Mouse (Mus musculus) embryo, embryonic 10.5 days (tissue): Measurements from ENCODE around the gene Mettl8.

ENCODE experiments used
- DNase-seq: peaks from one replicate; pipeline ENCODE4 v3.0.0-alpha.2; 2015; ENCODE audit warnings: low spot score

Gene Mettl8

DNA sequence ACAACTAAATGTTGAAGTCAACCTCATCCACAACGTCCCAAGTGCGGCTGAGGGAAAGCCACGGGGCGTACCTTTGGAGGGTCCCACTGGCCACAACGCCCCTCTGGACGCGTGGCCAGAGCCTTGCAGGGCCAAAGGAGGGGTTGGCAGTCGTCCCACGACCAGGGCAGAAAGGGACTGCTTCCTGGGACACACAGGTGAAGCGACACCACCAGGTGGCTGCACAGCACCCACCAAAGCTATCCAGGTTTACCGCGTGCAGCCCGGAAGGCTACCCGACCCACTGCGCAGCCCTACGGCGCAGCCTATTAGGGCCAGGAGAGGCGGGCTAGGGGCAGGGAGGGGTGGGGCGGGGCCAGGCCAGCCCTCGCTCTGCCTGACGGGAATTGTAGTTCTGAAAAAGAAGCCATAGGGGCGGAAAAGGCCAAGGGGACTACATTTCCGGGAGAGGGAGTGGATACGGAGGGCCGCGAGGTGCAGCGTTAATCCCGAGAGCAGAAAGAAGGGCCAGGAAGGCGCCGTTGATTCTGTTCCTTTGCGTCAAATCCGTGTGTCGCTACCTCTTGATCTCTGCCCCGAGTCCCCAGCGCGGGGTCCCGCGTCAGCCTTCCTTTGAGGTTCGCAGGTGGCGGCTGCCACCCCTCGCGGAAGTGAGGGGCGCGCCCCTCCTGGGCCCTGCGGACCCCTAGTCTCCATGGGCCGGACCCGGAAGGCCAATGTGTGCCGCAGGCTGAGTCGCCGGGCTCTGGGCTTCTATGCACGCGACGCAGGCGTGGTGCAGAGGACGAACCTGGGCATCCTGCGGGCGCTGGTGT lies at the start of gene Mettl8, which contains the start of gene Dcaf17:
Mettl8 (minus strand) TSS at position 284 of the 815 bp plus-strand sequence.
Dcaf17 (plus strand) TSS at position 29 of the 815 bp plus-strand sequence.
- peak; percentile 98 for DNase-seq

DNA sequence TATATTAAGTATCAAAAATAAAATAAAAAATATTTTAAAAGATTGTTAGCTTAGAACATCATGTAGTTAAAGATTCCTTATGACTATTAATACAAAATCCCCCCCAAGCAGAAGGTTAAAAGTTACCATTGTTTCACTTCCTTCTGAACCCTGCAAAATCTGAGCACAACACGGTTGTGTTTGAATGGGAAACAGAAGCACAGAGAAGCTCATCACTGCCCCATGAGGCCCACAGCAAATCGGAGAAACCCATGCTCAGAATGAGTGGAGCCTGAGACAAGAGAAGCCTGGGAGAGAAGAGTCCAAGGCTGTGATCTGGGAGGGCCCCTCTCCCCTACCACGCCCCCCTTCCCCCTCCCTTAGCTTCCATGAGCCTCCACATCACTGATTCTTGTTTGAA lies 49.3 kb upstream of the Mettl8 start:
- no peak for DNase-seq

DNA sequence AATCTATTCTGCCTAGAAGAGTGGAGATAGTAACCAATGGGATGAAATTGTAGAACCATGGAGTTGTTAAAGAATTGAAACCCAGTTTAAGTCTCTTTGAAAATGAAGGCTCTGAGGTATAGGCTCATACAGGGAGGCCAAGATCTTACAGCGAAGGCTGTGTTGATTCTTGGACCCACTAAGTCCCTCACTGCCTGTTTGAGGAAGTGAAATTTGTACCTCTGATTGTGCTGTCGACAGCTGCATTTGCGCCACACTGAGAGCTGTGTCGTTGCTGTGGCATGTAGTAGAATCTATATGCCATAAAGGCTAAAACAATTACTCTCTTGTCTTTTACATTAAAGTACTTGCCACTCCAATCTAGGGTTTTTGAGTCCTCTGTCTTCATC lies 47.9 kb upstream of the Mettl8 start:
- no peak for DNase-seq

DNA sequence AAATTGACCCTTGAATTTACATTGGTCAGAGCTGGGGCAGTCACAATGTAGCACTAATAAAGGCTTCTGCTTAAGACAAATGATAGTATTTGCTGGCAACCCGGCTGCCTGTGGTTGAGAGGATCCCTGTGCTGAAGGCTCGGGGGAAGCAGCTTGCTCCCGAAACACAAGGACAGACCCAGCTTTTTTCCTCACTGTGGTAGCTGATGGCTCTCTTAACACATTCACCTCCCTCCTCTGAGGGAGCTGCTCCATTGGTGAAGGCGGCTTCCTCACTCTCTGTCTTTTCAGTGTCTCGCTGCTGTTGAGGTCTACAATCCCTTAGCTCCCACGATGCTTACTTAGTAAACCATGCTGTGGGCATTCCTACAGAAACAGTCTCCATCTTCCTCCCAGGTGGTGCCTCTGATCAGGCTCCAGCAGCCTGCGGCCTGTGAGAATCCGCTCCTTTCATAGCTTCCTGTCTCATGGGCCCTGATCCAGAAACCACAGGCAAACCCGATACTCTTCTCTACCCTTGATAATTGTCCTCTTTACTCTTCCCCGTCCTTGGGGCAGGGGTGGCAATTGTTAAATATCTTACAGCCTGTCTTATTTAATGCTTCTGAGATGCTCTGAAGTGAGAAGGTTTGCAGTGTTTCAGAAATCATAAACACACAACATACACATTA lies 47.4 kb upstream of the Mettl8 start:
- DNase-seq, result no peak

DNA sequence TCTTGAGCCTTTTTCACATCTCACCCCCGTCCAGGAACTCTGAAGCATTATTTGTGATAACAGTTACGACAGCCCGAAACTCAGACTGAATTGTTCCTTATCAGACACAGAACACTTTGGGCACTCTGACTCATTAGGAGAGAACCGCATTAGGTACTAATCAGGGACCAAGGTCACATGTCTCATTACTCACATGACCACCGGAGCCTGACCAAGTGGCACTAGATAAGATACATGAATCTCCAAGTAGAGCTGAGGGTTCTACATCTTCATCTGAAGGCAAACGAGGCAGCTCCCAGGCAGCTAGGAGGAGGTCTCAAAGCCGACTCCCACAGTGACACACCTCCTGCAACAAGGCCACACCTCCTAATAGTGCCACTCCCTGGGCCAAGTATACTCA lies 40.8 kb upstream of the Mettl8 start:
- DNase-seq, result no peak

DNA sequence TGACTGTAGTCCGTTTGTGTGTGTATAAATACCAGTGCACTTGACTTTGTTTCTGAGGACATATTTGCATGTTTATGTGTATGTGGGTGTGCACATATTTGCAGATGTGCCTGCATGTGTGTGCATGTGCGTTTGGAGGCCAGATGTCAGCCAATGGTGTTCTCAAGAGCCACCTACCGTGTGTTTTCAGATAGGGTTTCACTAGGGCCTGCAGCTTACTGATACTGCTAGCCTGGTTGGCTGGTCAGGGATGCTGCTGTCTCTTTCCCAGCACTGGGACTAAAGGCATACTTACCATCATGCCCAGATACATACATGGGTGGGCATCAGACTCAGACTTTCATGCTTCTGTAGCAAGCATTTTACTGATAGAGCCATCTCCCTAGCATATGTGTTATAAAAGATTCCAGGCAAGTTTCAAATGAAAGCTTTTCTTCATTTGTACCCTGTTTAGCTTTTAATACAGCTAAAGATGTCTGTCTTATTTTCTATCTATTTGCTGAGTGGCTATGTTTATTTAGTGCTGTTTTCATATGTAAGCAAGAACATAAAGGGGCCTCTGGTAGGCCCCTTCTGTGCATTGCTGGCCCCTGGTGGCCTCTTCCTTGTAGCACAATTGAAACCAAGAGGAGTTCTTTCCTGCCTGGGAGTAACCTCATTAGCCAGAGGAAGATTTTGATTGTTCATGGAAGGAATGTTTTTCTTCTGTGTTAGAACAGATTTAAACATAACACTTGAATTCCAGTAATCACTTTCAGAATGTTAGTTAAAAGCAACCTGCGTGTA lies 35.5 kb upstream of the Mettl8 start:
- DNase-seq, result peak; percentile 41

DNA sequence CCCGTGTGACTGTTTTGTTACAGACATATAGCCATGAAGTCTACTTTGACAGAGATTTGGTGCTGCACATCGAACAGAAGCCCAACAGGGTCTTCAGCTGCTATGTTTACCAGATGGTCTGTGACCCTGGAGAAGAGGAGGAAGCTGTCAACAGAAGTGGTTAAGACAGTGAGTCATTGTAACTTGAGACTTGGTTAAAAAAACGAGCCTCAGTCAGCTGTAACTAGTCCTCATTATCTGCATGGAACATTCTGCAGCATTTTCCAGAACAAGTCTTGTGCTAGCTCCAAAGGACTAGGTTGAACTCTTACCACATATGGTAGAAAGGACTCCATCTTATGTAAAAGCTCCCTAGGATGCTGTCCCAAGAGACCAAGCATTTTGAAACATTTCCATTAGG lies 34.4 kb upstream of the Mettl8 start:
- DNase-seq, result no peak

DNA sequence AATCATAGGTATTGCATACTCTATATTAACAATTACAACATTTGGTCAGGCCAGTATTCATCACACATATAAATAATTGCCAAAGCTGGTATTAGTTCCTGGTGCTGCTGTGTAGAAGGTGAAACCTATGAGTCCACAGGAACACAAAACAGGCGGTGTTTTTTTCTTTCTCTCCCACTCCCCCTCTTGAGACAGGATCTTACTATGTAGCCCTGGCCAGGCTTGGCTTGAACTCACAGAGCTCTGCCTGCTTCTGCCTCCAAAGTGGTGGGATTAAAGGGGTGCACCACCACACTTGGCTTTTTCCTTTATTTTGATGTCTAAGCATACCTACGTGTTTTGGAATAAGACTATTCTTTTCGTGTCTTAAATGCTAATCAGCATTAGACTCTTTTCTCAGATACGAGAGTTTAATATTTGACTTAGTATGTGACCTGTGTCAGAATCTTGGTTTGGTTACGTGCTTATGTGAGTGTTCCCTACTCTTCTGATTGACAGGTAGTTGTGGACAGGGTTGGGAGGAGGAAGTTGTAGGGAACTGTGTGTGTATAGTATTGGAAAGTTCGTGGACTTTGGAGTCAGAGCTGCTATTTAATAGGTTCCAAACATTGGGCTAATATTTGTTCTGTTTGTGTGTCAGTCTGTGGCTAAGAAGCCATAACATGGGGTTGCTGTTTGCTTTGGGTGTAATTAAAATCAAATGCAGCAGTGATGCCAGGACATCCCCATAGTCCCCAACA lies 28.2 kb upstream of the Mettl8 start:
- no peak for DNase-seq

DNA sequence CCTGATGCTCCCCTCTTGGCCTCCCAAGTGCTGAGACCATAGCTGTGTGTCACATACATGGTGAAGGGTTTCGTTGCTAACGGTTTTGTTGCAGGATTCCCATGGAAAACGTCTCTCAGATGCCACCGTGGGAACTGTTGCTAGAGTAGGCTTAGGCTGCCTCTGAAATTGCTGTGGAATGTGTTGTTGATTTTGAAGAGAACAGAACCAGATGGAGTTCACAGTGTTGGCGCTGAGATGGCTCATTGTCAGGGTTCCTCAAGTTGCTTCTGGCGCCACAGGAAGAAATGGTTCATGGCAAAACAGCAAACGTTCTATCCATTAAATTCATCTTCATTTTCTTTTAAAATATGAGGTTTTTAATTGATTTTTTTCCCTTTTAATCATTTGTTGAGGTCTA lies 27.0 kb upstream of the Mettl8 start:
- DNase-seq, result no peak

DNA sequence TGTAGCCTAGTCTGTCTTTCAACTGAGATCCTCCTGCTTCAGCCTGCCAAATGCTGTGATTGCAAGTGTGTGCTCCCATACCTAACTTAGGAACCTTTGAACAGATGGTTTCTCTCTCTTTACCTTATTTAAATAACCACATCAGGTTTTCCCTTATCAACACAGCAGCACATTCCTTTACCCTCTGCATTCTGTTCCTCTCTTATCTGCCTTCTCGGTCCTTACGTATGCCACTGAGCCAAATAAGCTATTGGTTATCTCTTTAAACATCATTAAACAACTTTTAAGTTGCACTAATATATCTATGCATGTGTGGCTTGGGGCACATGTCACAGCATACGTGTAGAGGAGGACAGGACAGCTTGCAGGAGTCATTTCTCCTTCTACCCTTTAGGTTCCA lies 18.4 kb upstream of the Mettl8 start:
- no peak for DNase-seq

DNA sequence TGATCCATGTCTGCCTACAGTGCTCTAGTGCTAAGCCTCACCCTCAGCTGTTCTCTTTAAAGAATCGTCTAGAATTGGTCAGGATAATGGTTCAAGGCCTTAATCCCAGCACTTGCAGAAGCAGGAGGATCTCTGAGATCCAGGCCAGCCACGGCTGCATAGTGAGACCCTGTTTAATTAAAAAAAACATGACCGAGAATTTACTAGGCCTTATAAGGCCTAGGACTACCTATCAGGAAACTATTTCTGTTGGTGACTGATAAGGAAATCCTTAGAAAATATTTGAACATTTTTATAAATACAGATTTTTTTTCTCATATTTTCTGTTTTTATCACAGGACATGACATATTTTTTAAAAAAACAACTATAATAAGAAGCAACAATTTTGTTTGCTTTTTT lies 17.9 kb upstream of the Mettl8 start:
- no peak for DNase-seq

DNA sequence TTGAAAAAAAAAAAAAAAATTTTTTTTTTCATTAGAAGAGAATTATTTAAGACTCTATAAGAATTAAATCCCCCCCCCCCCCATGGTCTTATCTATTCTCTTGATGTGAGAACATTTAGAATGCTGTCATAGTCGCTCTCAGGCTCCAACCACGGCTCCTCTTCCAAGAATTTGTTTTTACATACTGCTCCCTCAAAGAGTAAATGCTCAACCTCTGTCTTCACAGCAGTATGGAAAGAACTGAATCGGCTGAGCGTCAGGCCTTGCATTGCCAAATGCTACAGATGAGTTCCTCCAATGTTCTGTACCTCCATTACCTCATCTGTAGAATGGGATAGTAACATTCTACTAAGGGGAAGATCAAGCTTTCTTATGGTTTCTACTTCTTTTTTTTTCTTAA lies 16.2 kb upstream of the Mettl8 start:
- DNase-seq, result no peak

DNA sequence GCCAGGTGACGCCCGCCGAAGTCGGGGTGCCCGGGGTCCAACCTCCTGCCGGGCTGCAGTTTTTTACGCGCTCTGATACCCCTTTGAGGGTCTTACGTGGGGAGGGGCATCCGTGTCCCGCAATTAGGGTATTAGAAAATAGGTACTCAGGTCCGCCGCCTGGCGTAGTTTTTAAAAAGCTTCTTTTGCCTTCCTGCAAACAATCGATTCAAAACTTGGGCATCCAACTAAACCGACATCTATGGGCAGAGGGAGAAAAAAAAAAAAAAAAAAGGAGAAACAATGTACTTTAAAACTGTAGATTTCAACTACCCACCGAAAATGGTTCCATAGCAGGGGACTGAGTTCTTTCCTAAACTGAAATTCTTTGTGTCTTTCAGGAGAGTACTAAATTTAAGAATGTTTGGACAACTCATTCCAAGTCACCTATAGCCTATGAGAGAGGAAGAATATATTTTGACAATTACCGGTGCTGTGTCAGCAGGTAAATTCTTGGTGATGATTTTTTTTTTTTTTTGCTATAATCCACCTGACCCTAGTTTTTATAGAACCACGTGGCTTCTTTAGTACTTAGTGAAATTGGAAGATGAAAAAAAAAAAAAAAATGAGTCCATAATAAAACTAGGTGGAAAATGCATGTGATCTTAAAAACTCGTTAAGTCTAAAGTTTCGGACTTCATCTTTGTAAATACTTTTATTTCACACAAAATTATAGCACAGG lies 892 bp upstream of the Mettl8 start:
- DNase-seq, result no peak

DNA sequence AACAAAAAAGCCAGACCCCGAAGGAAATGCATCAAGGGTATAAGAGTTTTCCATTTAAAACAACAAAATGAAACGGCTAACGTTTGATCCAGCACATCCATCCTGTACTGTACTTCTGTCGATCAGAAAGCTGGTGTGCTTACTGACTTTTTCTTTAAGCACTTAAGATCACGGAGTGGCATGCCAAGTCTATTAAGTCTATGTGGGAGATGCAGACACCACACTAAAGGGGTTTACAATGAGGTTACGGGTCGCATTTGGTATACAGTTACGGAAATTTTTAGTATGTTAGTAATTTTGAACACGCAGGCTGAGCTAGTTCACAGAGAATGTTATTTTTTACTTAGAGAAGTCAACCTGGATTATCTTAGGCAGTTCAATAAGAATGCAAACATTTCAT lies 667 bp downstream of the Mettl8 start:
- peak; percentile 17 for DNase-seq

DNA sequence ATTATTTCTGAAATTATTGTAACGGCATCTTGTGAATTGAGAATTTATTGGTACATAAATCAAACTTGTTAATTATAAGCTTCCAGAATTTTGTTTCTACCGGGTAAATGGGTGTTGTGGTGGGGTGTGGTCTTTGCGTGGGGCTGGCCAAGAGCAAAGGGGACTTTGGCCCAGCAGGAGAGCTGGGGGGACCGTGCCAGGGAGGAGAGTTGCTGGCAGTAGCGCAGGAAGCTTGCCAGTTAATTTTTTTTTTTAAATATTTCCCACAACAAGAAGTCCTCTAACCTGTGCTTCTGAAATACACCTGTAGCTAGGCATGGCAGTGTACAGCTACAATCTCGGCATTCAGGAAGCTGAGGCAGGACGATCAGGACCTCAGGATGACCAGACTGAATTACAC lies 4.9 kb downstream of the Mettl8 start:
- no peak for DNase-seq

DNA sequence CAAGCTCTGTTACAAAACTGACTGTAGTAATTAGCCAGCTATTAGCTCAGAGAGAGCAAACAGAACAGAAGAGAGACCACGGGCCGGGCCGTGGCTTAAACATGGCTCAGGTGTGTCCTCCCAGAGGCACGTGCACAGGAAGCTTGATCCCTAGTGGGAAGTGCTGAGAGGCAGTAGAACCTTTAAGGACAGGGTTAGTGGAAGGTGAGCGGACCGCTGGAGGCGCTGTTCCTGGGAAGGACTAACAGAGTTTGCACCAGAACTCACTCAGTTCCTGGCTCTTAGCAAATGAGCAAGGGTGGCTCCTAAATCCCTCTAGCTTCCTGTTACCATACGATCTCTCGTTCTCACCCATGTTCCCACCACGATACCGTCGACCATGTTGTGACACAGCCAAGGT lies 6.5 kb downstream of the Mettl8 start:
- DNase-seq, result no peak

DNA sequence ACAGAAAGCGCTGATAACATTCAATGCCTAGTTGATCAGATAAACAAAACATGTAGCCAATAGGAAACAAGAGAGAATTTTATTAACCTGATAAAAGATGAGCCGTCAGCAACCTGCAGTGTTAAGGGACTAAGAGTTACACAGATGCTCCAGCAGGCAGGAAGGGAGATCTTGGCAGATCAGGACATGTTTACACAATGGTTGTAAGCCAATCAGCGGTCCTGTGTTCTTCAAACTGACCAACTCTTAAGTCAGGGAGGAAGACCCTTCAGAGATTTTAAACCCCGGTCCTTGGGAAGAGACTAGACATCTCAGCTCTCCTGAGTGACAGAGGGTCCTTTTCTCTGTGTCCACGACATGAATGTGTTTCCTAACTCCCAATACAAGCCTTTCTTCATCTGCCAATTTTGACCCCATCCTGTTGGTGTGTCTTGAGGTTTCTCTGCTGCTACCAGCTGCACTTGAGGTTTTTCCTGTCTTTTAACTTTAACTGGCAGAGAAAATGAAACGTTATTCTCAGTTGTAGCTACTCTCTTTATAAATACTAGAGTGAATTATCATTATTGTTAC lies 8.5 kb downstream of the Mettl8 start:
- no peak for DNase-seq

DNA sequence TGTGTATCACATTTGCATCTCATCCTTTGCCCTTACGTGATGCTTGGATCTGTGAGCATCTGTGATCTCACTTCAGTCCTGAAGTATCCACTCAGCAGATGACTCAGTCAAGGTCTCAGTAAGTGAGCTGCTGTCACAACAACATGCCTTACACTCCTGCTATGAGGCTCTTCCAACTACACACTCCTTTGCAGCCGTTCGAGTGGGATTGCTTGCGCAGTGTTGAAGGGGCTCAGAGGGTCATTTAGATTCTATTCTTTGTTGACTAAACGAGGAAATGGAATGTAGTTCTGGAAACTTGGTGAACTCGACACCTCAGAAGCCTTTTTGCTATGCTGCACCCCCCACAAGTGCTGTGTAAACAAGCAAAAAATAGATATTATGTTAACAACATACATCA lies 9.2 kb downstream of the Mettl8 start:
- no peak for DNase-seq

DNA sequence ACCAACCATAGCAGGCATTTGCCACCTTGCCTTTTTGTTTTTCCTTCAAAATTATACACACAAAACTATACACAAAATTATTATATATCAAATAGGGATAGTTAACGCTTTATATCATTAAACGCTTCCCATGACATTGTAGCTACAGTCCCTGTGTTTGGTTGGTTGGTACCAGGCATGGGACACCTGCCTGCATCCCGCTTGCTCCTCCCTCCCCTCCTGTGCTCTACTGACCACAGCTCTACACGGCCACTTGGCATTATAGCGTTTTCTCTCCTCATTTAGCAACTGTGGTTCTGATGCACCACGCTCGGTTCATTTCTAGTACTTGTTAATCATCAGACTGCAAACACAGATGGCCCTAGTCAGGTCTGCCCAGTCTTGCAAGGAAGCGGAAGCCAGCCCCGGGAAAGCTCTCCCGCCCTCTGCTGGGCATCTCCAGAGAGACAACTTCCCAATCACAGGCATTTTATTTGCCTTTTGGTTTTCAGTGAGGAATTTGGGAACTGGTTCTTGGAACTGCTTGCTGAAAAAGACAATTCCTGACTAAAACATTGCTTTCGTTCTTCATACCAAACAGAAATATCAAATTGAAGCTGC lies 15.8 kb downstream of the Mettl8 start:
- DNase-seq, result peak; percentile 79

DNA sequence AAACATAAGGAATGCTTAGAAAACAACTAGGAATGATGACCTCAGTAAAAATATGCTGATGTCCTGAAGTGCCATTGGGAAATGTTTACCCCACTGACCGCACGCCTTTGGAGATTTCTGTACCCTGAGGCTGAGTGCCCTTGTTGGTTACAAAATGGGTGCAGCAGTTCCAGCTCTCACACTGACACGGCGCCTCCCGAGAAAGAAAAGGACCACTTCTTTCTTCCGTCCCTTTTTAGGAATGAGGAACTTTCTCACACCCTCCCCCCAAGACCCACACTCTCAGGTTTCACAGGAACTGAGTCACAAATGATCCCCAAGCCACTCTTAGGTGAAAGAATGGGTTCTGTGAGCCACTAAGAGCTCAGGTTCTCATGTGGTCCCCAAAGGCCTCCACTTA lies 17.9 kb downstream of the Mettl8 start:
- no peak for DNase-seq

DNA sequence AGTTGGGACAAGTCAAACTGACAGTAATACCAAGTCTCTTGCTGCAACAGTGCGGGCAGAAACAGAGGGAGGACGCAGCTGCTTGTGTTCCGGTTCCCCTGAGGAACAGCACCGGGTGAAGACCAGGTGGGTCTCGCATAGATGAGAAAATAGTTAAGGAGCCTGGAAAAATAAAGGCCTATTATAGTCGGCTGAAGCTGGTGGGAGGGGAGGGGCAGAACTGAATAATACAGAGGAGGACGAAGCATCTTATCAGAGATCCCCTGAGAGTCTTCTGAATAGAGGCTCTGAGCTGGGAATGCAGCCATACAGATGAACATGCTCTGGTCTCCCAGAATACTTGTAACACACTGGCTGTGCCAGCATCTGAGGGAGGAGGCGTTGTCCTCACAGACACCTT lies 21.4 kb downstream of the Mettl8 start:
- no peak for DNase-seq
